Mouse (Mus musculus) intestine, embryonic 16.5 days (tissue): ENCODE data around the gene Slc22a22. TPM values are rescaled to one million over a fixed set of nuclear protein-coding genes. Genes with fewer than 3 reads are reported as not detected.

ENCODE experiments used
- ATAC-seq: fragments of 200-750 bp; cut with Nextera tagmentation; 2 replicates; pipeline ENCODE4 v1.8.0; 2017; ENCODE audit warnings: moderate TSS enrichment, moderate library complexity
- H3K27ac ChIP-seq: fragments of 300-500 bp; sonication (generic); 2 replicates; pipeline ENCODE4 v1.5.1; 2014; ENCODE audit warnings: mild to moderate bottlenecking, low read length
- H3K27me3 ChIP-seq: fragments of 300-500 bp; sonication (generic); replicated peaks from 2 replicates; pipeline ENCODE4 v1.6.1; 2014; ENCODE audit warnings: low read length, control low read depth, mixed read lengths; ENCODE audit not compliant: control insufficient read depth, insufficient read depth
- H3K36me3 ChIP-seq: fragments of 300-500 bp; sonication (generic); 2 replicates; pipeline ENCODE4 v1.6.1; 2014; ENCODE audit warnings: low read length, control low read depth; ENCODE audit not compliant: control insufficient read depth, insufficient read depth
- H3K4me1 ChIP-seq: fragments of 300-500 bp; sonication (generic); 2 replicates; pipeline ENCODE4 v1.6.1; 2014; ENCODE audit warnings: low read length, control low read depth, mixed read lengths; ENCODE audit not compliant: control insufficient read depth, insufficient read depth
- H3K4me2 ChIP-seq: fragments of 300-500 bp; sonication (generic); 2 replicates; pipeline ENCODE4 v1.6.1; 2014; ENCODE audit warnings: low read depth, low read length, control low read depth
- H3K4me3 ChIP-seq: fragments of 300-500 bp; sonication (generic); 2 replicates; pipeline ENCODE4 v1.5.1; 2014; ENCODE audit warnings: mild to moderate bottlenecking, low read length
- H3K9ac ChIP-seq: fragments of 300-500 bp; sonication (generic); 2 replicates; pipeline ENCODE4 v1.6.1; 2014; ENCODE audit warnings: low read depth, low read length
- H3K9me3 ChIP-seq: fragments of 300-500 bp; sonication (generic); 2 replicates; pipeline ENCODE4 v1.6.1; 2016; ENCODE audit warnings: low read length, control low read depth; ENCODE audit not compliant: control insufficient read depth
- WGBS: fragments of 180-500 bp; shearing (Covaris S2); extraction: QIAGEN DNeasy Blood & Tissue Kit; methylation state at CpG from one replicate; pipeline ENCODE4 v1.1.7; 2014; 5-methylcytosine and 5-hydroxymethylcytosine counted together
- polyA plus RNA-seq: library from polyadenylated mRNA; unstranded; fragments of >200 nt; fragmentation: Nextera tagmentation; extraction: Ambion mirVana; gene quantifications from 2 replicates; pipeline ENCODE4 v1.2.1, GENCODE M21; 2015

The Slc22a22 gene
- polyA plus RNA-seq: not detected in 2 replicates

- no peak within 1 kb of the TSS for H3K27ac ChIP-seq
- H3K27me3 ChIP-seq: no peaks in the 10 kb centered on the region
- ATAC-seq: no peak
- no peaks in the 10 kb centered on the region for H3K4me1 ChIP-seq
- 51% methylated on average over 2 of the region's 2 CpGs for WGBS
- H3K9me3 ChIP-seq: no peaks in the 10 kb centered on the region
- H3K4me3 ChIP-seq: no peak within 1 kb of the TSS
- H3K36me3 ChIP-seq: no peaks in the 10 kb centered on the region
- H3K4me2 ChIP-seq: no peak within 1 kb of the TSS
- H3K9ac ChIP-seq: no peak within 1 kb of the TSS
Measured at GRCm38 (mm10) chr15:57477525-57477924, at the start of gene Slc22a22. Gene Slc22a22 (minus strand): TSS chr15:57477625.

GRCm38 (mm10) chr15:57523510-57524298 lies 46.3 kb upstream of the Slc22a22 start:
- Histone ChIP-seq H3K9ac (no peak overlapping the region), H3K4me3 (no peak overlapping the region), H3K9me3 (no peaks in the 10 kb centered on the region), H3K27ac (no peak overlapping the region), H3K36me3 (no peaks in the 10 kb centered on the region), H3K4me1 (no peaks in the 10 kb centered on the region), H3K4me2 (no peak overlapping the region), H3K27me3 (no peaks in the 10 kb centered on the region)
- 78% methylated on average over 10 of the region's 10 CpGs for WGBS
- no peak for ATAC-seq

- H3K36me3 ChIP-seq: no peaks in the 10 kb centered on the region
- no peak for ATAC-seq
- 51% methylated on average over 1 of the region's 1 CpGs for WGBS
- H3K27me3 ChIP-seq: no peaks in the 10 kb centered on the region
- H3K27ac ChIP-seq: no peak overlapping the region
- no peak overlapping the region for H3K9ac ChIP-seq
- no peak overlapping the region for H3K4me3 ChIP-seq
- no peaks in the 10 kb centered on the region for H3K9me3 ChIP-seq
- H3K4me2 ChIP-seq: no peak overlapping the region
- no peaks in the 10 kb centered on the region for H3K4me1 ChIP-seq
Measured at GRCm38 (mm10) chr15:57522160-57522559, 44.7 kb upstream of the Slc22a22 start.

- no peak overlapping the region for H3K4me2 ChIP-seq
- WGBS: 46% methylated on average over 21 of the region's 21 CpGs
- no peaks in the 10 kb centered on the region for H3K36me3 ChIP-seq
- no peak for ATAC-seq
- no peaks in the 10 kb centered on the region; the same call in 1 of the 2 replicates for H3K9me3 ChIP-seq
- no peak overlapping the region for H3K27ac ChIP-seq
- no peaks in the 10 kb centered on the region for H3K4me1 ChIP-seq
- no peaks in the 10 kb centered on the region for H3K27me3 ChIP-seq
- H3K4me3 ChIP-seq: no peak overlapping the region
- H3K9ac ChIP-seq: no peak overlapping the region
Measured at GRCm38 (mm10) chr15:57509185-57510172, 32.1 kb upstream of the Slc22a22 start.

- no peaks in the 10 kb centered on the region for H3K36me3 ChIP-seq
- no peak overlapping the region for H3K4me2 ChIP-seq
- no peaks in the 10 kb centered on the region for H3K9me3 ChIP-seq
- 58% methylated on average over 11 of the region's 11 CpGs for WGBS
- no peaks in the 10 kb centered on the region for H3K4me1 ChIP-seq
- no peak overlapping the region for H3K9ac ChIP-seq
- ATAC-seq: peak; percentile 72
- no peak overlapping the region for H3K4me3 ChIP-seq
- no peak overlapping the region for H3K27ac ChIP-seq
- no peaks in the 10 kb centered on the region for H3K27me3 ChIP-seq
Measured at GRCm38 (mm10) chr15:57508242-57509184, 31.1 kb upstream of the Slc22a22 start.

- H3K4me2 ChIP-seq: no peak overlapping the region
- 54% methylated on average over 9 of the region's 9 CpGs for WGBS
- H3K9ac ChIP-seq: no peak overlapping the region
- no peaks in the 10 kb centered on the region for H3K27me3 ChIP-seq
- no peaks in the 10 kb centered on the region for H3K4me1 ChIP-seq
- no peak overlapping the region for H3K4me3 ChIP-seq
- H3K36me3 ChIP-seq: no peaks in the 10 kb centered on the region
- H3K9me3 ChIP-seq: no peaks in the 10 kb centered on the region
- ATAC-seq: no peak
- no peak overlapping the region for H3K27ac ChIP-seq
Measured at GRCm38 (mm10) chr15:57504126-57504705, 26.8 kb upstream of the Slc22a22 start.

- Histone ChIP-seq H3K27me3 (no peaks in the 10 kb centered on the region), H3K4me2 (no peak overlapping the region), H3K4me3 (no peak overlapping the region), H3K9ac (no peak overlapping the region), H3K36me3 (no peaks in the 10 kb centered on the region), H3K27ac (no peak overlapping the region), H3K9me3 (no peaks in the 10 kb centered on the region), H3K4me1 (no peaks in the 10 kb centered on the region)
- ATAC-seq: no peak
- WGBS: 77% methylated on average over 3 of the region's 3 CpGs
Measured at GRCm38 (mm10) chr15:57503656-57504055, 26.2 kb upstream of the Slc22a22 start.

GRCm38 (mm10) chr15:57501559-57501958 lies 24.1 kb upstream of the Slc22a22 start:
- H3K27ac ChIP-seq: no peak overlapping the region
- no peaks in the 10 kb centered on the region for H3K9me3 ChIP-seq
- H3K36me3 ChIP-seq: no peaks in the 10 kb centered on the region
- H3K4me1 ChIP-seq: no peaks in the 10 kb centered on the region
- no peaks in the 10 kb centered on the region for H3K27me3 ChIP-seq
- H3K4me3 ChIP-seq: no peak overlapping the region
- H3K4me2 ChIP-seq: no peak overlapping the region
- no peak overlapping the region for H3K9ac ChIP-seq
- no peak for ATAC-seq
